Mouse (Mus musculus): ENCODE data around the gene Spns3.

DNA sequence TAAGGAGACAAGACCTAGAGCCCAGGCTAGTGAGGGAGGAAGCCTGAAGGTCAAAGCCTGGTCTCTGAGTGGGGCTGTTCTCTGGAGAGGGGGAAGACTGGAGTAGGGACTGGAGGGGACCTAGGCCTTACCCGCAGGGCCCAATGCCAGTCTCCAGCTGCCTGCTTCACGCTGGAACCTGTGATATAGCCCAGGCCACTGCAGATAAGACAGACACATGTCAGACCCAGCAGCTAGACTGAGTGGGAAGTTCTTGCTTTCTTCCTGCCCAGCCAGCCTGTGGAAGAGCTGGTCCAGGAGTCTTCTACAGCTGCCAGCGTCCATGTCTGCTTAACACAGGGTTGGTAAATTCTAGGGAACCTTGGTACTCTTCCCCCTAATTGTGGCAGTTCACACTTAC, 91.8 kb downstream of the Spns3 start:
- TF ChIP-seq CTCF (IDR thresholded peaks at IDR 0.05; ENCODE audit: low read depth) (no peak), EP300 (optimal IDR thresholded peaks at IDR 0.05) (no peak)
